Mouse (Mus musculus) erythroblast, embryonic 14.5 days (primary cell): Measurements from ENCODE around the gene Rcsd1.

Experiments used
- GATA1 ChIP-seq: IDR thresholded peaks from 2 replicates; pipeline ENCODE4 v1.6.1; 2012; ENCODE audit warnings: low read length, inconsistent platforms, mixed read lengths
- TAL1 ChIP-seq: IDR thresholded peaks from 3 replicates; pipeline ENCODE4 v1.6.1; 2012; ENCODE audit warnings: low read length, inconsistent platforms, mixed read lengths

- no peak for TF ChIP-seq GATA1
- TF ChIP-seq TAL1: no peak
Measured at GRCm38 (mm10) chr1:165661725-165662124, 47.8 kb downstream of the Rcsd1 start.
